Mouse (Mus musculus): ENCODE data around the gene Itpkb. TPM values are rescaled to one million over a fixed set of nuclear protein-coding genes. Genes with fewer than 3 reads are reported as not detected.

Gene Itpkb
- total RNA-seq, 1 experiment = 3.3 TPM

DNA sequence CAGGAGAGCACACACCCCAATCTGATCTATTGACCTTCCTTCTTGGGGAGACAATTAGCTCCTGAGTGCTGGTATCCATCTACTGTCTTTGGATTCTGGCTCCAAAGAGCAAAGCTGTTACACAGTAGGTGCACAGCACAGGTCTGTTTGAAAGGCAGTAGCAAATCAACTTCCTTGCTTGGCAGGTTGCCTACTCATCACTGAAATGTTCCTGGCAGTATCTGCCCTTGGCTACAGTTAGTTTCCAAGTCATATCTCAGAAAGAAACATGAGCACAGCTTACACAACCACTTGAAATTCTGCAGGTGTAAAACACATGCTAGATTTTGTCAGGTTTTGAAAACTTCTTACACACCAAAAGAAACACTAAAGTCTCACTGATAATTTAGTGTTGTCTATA lies 143.3 kb downstream of the Itpkb start:
- Histone ChIP-seq H3K4me1 (ENCODE audit: control insufficient read depth in 2 of 2, insufficient read depth in 2 of 2, low read length in 2 of 2, poor library complexity in 1 of 2) (no peaks in the 10 kb centered on the region), H3K27ac (ENCODE audit: insufficient read depth, low read depth, low read length, poor library complexity, severe bottlenecking) (no peak overlapping the region), H3K9me3 (ENCODE audit: control insufficient read depth, insufficient read depth, low read depth, low read length) (no peaks in the 10 kb centered on the region), H3K4me3 (ENCODE audit: insufficient read depth in 1 of 2, low read depth in 1 of 2, low read length in 2 of 2, poor library complexity in 1 of 2, severe bottlenecking in 1 of 2) (no peak overlapping the region), H3K36me3 (ENCODE audit: control insufficient read depth, insufficient read depth, low read length, poor library complexity, severe bottlenecking) (no peaks in the 10 kb centered on the region), H3K9ac (ENCODE audit: insufficient read depth, low read depth, low read length, poor library complexity, severe bottlenecking) (no peak overlapping the region)
- TF ChIP-seq ZC3H11A (IDR thresholded peaks at IDR 0.05; ENCODE audit: borderline replicate concordance, low read depth, low read length) = no peak
- TF ChIP-seq MAFK (IDR thresholded peaks at IDR 0.05; ENCODE audit: insufficient read depth, low read depth, low read length) = no peak
- TF ChIP-seq HCFC1 (IDR thresholded peaks at IDR 0.05; ENCODE audit: borderline replicate concordance, insufficient read depth, low read length) = no peak
- no peak for TF ChIP-seq CHD2 (IDR thresholded peaks at IDR 0.05; ENCODE audit: low read depth, low read length)
- no peak for TF ChIP-seq ZNF384 (IDR thresholded peaks at IDR 0.05; ENCODE audit: low read depth, low read length)
- DNase-seq (ENCODE audit: low read depth, low spot score) = no peak
- in situ Hi-C loops (cut with MboI; ENCODE audit: low sequenced_read_pairs in 2 of 2, unreplicated experiment in 2 of 2) = no loop called here

Other genes with a start within 250 kb of the Itpkb start
- gene Coq8a, start 130.9 kb upstream of the Itpkb start, total RNA-seq (2012; rRNA removed) = 8.3 and 20.5 TPM in 2 replicates
- gene Psen2, start 67.0 kb upstream of the Itpkb start, total RNA-seq (2012; rRNA removed) = 13.6 and 24.6 TPM in 2 replicates
- 0.18 TPM in 1 of 2 replicates, not detected in the other for gene Stum, start 153.0 kb downstream of the Itpkb start, total RNA-seq (2012; rRNA removed)
- 271 and 296 TPM in 2 replicates for gene Parp1, start 238.4 kb downstream of the Itpkb start, total RNA-seq (2012; rRNA removed)